Mouse (Mus musculus) CH12.LX (cell line): Measurements from ENCODE around the gene Cnp. TPM values are rescaled to one million over a fixed set of nuclear protein-coding genes. Genes with fewer than 3 reads are reported as not detected.

Experiments used
- DNase-seq: peaks from one replicate; pipeline ENCODE4 v3.0.0-alpha.2; 2013; ENCODE audit errors: extremely low read depth
- H3K27ac ChIP-seq: 2 replicates; pipeline ENCODE4 v1.5.1; 2012; ENCODE audit warnings: low read depth, mild to moderate bottlenecking, control low read depth, moderate library complexity; ENCODE audit not compliant: insufficient read depth
- H3K27me3 ChIP-seq: replicated peaks from 2 replicates; pipeline ENCODE3; 2012; ENCODE audit warnings: inconsistent platforms
- H3K36me3 ChIP-seq, 2 experiments: replicated peaks in 1 of 2; 2 replicates each; pipeline versions ENCODE3 to v1.6.1; 2012; ENCODE audit warnings: inconsistent platforms in 1 of 2, low read length in 1 of 2, mild to moderate bottlenecking in 1 of 2, mixed read lengths in 1 of 2, moderate library complexity in 1 of 2; ENCODE audit not compliant: control insufficient read depth in 1 of 2, insufficient read depth in 1 of 2
- H3K4me1 ChIP-seq, 2 experiments: 2 replicates each; pipeline ENCODE4 v1.6.1; 2012; ENCODE audit warnings: inconsistent platforms in 1 of 2, moderate library complexity in 1 of 2; ENCODE audit not compliant: insufficient read depth in 2 of 2, control insufficient read depth in 1 of 2
- H3K4me2 ChIP-seq: 2 replicates; pipeline ENCODE4 v1.6.1; 2012; ENCODE audit warnings: low read depth, mild to moderate bottlenecking, control low read depth; ENCODE audit not compliant: poor library complexity, insufficient read depth, severe bottlenecking
- H3K4me3 ChIP-seq, 3 experiments: fragments of 150-350 bp in 1 of 3; sonication (generic) in 1 of 3; replicated peaks in 1 of 3; 2 replicates each; pipeline versions ENCODE3 to v1.5.1; 2011 to 2012; ENCODE audit warnings: low read depth in 2 of 3, low read length in 2 of 3, mild to moderate bottlenecking in 2 of 3, moderate library complexity in 2 of 3, control low read depth in 1 of 3, improper control_type of control experiment in 1 of 3, inconsistent platforms in 1 of 3, mixed read lengths in 1 of 3; ENCODE audit not compliant: poor library complexity in 1 of 3
- H3K79me2 ChIP-seq: replicated peaks from 2 replicates; pipeline ENCODE4 v1.6.1; 2012; ENCODE audit warnings: mild to moderate bottlenecking, moderate library complexity; ENCODE audit not compliant: control insufficient read depth, poor library complexity, insufficient read depth, severe bottlenecking; ENCODE audit errors: extremely low read depth
- H3K9ac ChIP-seq: 2 replicates; pipeline ENCODE4 v1.6.1; 2012; ENCODE audit warnings: low read depth, mild to moderate bottlenecking, control low read depth, moderate library complexity; ENCODE audit not compliant: insufficient read depth
- H3K9me3 ChIP-seq: replicated peaks from 2 replicates; pipeline ENCODE3; 2012; ENCODE audit warnings: low read length, inconsistent platforms, mixed read lengths
- BHLHE40 ChIP-seq: IDR thresholded peaks from 2 replicates; pipeline ENCODE4 v1.6.1; 2011; ENCODE audit warnings: mild to moderate bottlenecking, low read depth, low read length, improper control_type of control experiment
- CHD1 ChIP-seq: IDR thresholded peaks from 2 replicates; pipeline ENCODE4 v1.6.1; 2012; ENCODE audit warnings: low read depth, low read length, improper control_type of control experiment, inconsistent platforms
- CHD2 ChIP-seq: IDR thresholded peaks from 2 replicates; pipeline ENCODE4 v1.6.1; 2011; ENCODE audit warnings: low read length, improper control_type of control experiment
- CTCF ChIP-seq, 2 experiments: IDR thresholded peaks in 1 of 2; conservative IDR thresholded peaks in 1 of 2; 2 replicates each; pipeline ENCODE4 v1.5.1; 2011 to 2012; ENCODE audit warnings: low read depth in 2 of 2, low read length in 2 of 2, improper control_type of control experiment in 1 of 2, inconsistent platforms in 1 of 2, mild to moderate bottlenecking in 1 of 2, moderate library complexity in 1 of 2
- E2F4 ChIP-seq: IDR thresholded peaks from 2 replicates; pipeline ENCODE4 v1.6.1; 2011; ENCODE audit warnings: low read depth, low read length, improper control_type of control experiment; ENCODE audit not compliant: insufficient replicate concordance
- ELF1 ChIP-seq: IDR thresholded peaks from 2 replicates; pipeline ENCODE4 v1.6.1; 2014; ENCODE audit warnings: low read depth, mild to moderate bottlenecking, inconsistent platforms, low read length, improper control_type of control experiment
- EP300 ChIP-seq: IDR thresholded peaks from 2 replicates; pipeline ENCODE4 v1.6.1; 2011; ENCODE audit warnings: low read length, improper control_type of control experiment
- ETS1 ChIP-seq: conservative IDR thresholded peaks from 2 replicates; pipeline ENCODE4 v1.6.1; 2012; ENCODE audit warnings: low read depth, mild to moderate bottlenecking, inconsistent platforms, low read length, improper control_type of control experiment, moderate library complexity
- GABPA ChIP-seq: IDR thresholded peaks from 2 replicates; pipeline ENCODE4 v1.6.1; 2012; ENCODE audit warnings: low read depth, low read length, improper control_type of control experiment, inconsistent platforms; ENCODE audit not compliant: insufficient replicate concordance
- HCFC1 ChIP-seq: IDR thresholded peaks from 2 replicates; pipeline ENCODE4 v1.6.1; 2012; ENCODE audit warnings: low read depth, mild to moderate bottlenecking, inconsistent platforms, low read length, improper control_type of control experiment
- IRF4 ChIP-seq: IDR thresholded peaks from 2 replicates; pipeline ENCODE4 v1.6.1; 2014; ENCODE audit warnings: low read depth, mild to moderate bottlenecking, inconsistent platforms, low read length, improper control_type of control experiment
- JUN ChIP-seq: IDR thresholded peaks from 2 replicates; pipeline ENCODE4 v1.6.1; 2011; ENCODE audit warnings: low read depth, mild to moderate bottlenecking, low read length, improper control_type of control experiment, moderate library complexity; ENCODE audit not compliant: insufficient read depth
- JUND ChIP-seq: conservative IDR thresholded peaks from 2 replicates; pipeline ENCODE4 v1.6.1; 2011; ENCODE audit warnings: low read depth, low read length, improper control_type of control experiment
- KAT2A ChIP-seq: IDR thresholded peaks from 2 replicates; pipeline ENCODE4 v1.6.1; 2012; ENCODE audit warnings: low read length, improper control_type of control experiment, inconsistent platforms; ENCODE audit not compliant: insufficient replicate concordance
- MAFK ChIP-seq: IDR thresholded peaks from 2 replicates; pipeline ENCODE4 v1.6.1; 2011; ENCODE audit warnings: low read length, improper control_type of control experiment; ENCODE audit not compliant: insufficient replicate concordance
- MAX ChIP-seq: IDR thresholded peaks from 2 replicates; pipeline ENCODE4 v1.6.1; 2011; ENCODE audit warnings: low read length, improper control_type of control experiment
- MAZ ChIP-seq: IDR thresholded peaks from 2 replicates; pipeline ENCODE4 v1.6.1; 2012; ENCODE audit warnings: low read depth, mild to moderate bottlenecking, inconsistent platforms, low read length, improper control_type of control experiment, moderate library complexity
- MEF2A ChIP-seq: IDR thresholded peaks from 2 replicates; pipeline ENCODE4 v1.6.1; 2014; ENCODE audit warnings: low read depth, mild to moderate bottlenecking, inconsistent platforms, low read length, improper control_type of control experiment, borderline replicate concordance
- MXI1 ChIP-seq: IDR thresholded peaks from 2 replicates; pipeline ENCODE4 v1.6.1; 2011; ENCODE audit warnings: mild to moderate bottlenecking, low read depth, low read length, improper control_type of control experiment
- MYC ChIP-seq: IDR thresholded peaks from 2 replicates; pipeline ENCODE4 v1.6.1; 2011; ENCODE audit warnings: low read depth, mild to moderate bottlenecking, improper control_type of control experiment, low read length
- NELFE ChIP-seq: IDR thresholded peaks from 2 replicates; pipeline ENCODE4 v1.6.1; 2011; ENCODE audit warnings: low read depth, low read length, improper control_type of control experiment
- NRF1 ChIP-seq: IDR thresholded peaks from 2 replicates; pipeline ENCODE4 v1.6.1; 2014; ENCODE audit warnings: low read depth, mild to moderate bottlenecking, inconsistent platforms, low read length, improper control_type of control experiment, moderate library complexity
- PAX5 ChIP-seq: IDR thresholded peaks from 2 replicates; pipeline ENCODE4 v1.6.1; 2012; ENCODE audit warnings: low read length, inconsistent platforms, mixed read lengths
- POLR2A ChIP-seq: IDR thresholded peaks from 2 replicates; pipeline ENCODE4 v1.6.1; 2011; ENCODE audit warnings: low read depth, mild to moderate bottlenecking, improper control_type of control experiment, low read length
- POLR2AphosphoS2 ChIP-seq: IDR thresholded peaks from 2 replicates; pipeline ENCODE4 v1.6.1; 2011; ENCODE audit warnings: low read depth, low read length, improper control_type of control experiment
- RAD21 ChIP-seq: IDR thresholded peaks from 2 replicates; pipeline ENCODE4 v1.6.1; 2011; ENCODE audit warnings: low read depth, mild to moderate bottlenecking, low read length, improper control_type of control experiment, moderate library complexity
- RCOR1 ChIP-seq: conservative IDR thresholded peaks from 2 replicates; pipeline ENCODE4 v1.6.1; 2012; ENCODE audit warnings: low read depth, mild to moderate bottlenecking, inconsistent platforms, low read length, improper control_type of control experiment
- SIN3A ChIP-seq: IDR thresholded peaks from 2 replicates; pipeline ENCODE4 v1.6.1; 2012; ENCODE audit warnings: low read length, improper control_type of control experiment, inconsistent platforms
- SMC3 ChIP-seq: IDR thresholded peaks from 2 replicates; pipeline ENCODE4 v1.6.1; 2011; ENCODE audit warnings: low read depth, low read length, improper control_type of control experiment
- TBP ChIP-seq: conservative IDR thresholded peaks from 2 replicates; pipeline ENCODE4 v1.6.1; 2011; ENCODE audit warnings: low read depth, low read length, improper control_type of control experiment
- UBTF ChIP-seq: IDR thresholded peaks from 2 replicates; pipeline ENCODE4 v1.6.1; 2012; ENCODE audit warnings: low read depth, mild to moderate bottlenecking, inconsistent platforms, low read length, improper control_type of control experiment, moderate library complexity
- USF1 ChIP-seq: IDR thresholded peaks from 2 replicates; pipeline ENCODE4 v1.6.1; 2014; ENCODE audit warnings: low read depth, mild to moderate bottlenecking, inconsistent platforms, low read length, improper control_type of control experiment
- USF2 ChIP-seq: conservative IDR thresholded peaks from 2 replicates; pipeline ENCODE4 v1.6.1; 2011; ENCODE audit warnings: low read depth, low read length, improper control_type of control experiment
- ZC3H11A ChIP-seq: IDR thresholded peaks from 2 replicates; pipeline ENCODE4 v1.6.1; 2012; ENCODE audit warnings: low read depth, mild to moderate bottlenecking, inconsistent platforms, low read length, improper control_type of control experiment
- ZKSCAN1 ChIP-seq: IDR thresholded peaks from 2 replicates; pipeline ENCODE4 v1.6.1; 2012; ENCODE audit warnings: low read depth, inconsistent platforms, low read length, improper control_type of control experiment, borderline replicate concordance
- ZMIZ1 ChIP-seq: IDR thresholded peaks from 2 replicates; pipeline ENCODE4 v1.6.1; 2012; ENCODE audit warnings: low read depth, mild to moderate bottlenecking, inconsistent platforms, low read length, improper control_type of control experiment
- ZNF384 ChIP-seq: IDR thresholded peaks from 2 replicates; pipeline ENCODE4 v1.6.1; 2012; ENCODE audit warnings: low read depth, low read length, improper control_type of control experiment, inconsistent platforms
- dilution Hi-C: fragments of 300-500 bp; cut with MboI; formaldehyde crosslinking; loops from 2 replicates; pipeline ENCODE4 v1.14.3; 2020; ENCODE audit warnings: low sequenced_read_pairs; ENCODE audit not compliant: extremely low pct_unique_long_range_greater_than_20kb, extremely low pct_ligation_motif_present
- in situ Hi-C: fragments of 300-500 bp; cut with MboI; formaldehyde crosslinking; loops from 3 replicates; pipeline ENCODE4 v1.14.3; 2019; ENCODE audit warnings: low sequenced_read_pairs, low pct_ligation_motif_present, low pct_unique_long_range_greater_than_20kb, mixed read lengths
- polyA plus RNA-seq: library from polyadenylated mRNA; unstranded; fragments of >175 nt; gene quantifications from 2 replicates; pipeline ENCODE4 v1.2.1, GENCODE M21; 2012; ENCODE audit warnings: low read depth; ENCODE audit not compliant: insufficient read length
- total RNA-seq, 2 experiments: library from RNA; depleted of rRNA; stranded (reverse); fragments of 300-350 nt in 1 of 2; fragments of >200 nt in 1 of 2; gene quantifications; 2 replicates each; pipeline ENCODE4 v1.2.3; 2012 to 2014

Cnp gene
- total RNA-seq (2012; rRNA removed) (80.2 and 91.6 TPM in 2 replicates), total RNA-seq (2014; rRNA removed) (75.9 and 87.8 TPM in 2 replicates), polyA plus RNA-seq (77.7 and 81.2 TPM in 2 replicates)

- dilution Hi-C loops: no loop called here
- TF ChIP-seq EP300: peak; percentile 66
- TF ChIP-seq MYC: peak; percentile 52; the same call in 1 of the 2 replicates
- peak; percentile 13; the same call in 1 of the 2 replicates for TF ChIP-seq MXI1
- TF ChIP-seq POLR2A: peak; percentile 93
- peak; percentile 82; the same call in 1 of the 2 replicates for TF ChIP-seq TBP
- peak; percentile 98 for TF ChIP-seq NRF1
- no peak; the same call in 1 of the 2 replicates for TF ChIP-seq RCOR1
- peak; percentile 81 for TF ChIP-seq ELF1
- no peak; the same call in none of the 2 replicates for TF ChIP-seq RAD21
- no peak for TF ChIP-seq PAX5
- TF ChIP-seq ZC3H11A: no peak
- TF ChIP-seq JUN: 0 out of 2 replicates have a peak, but pooled peaks have one; percentile 6
- peak; percentile 89 for TF ChIP-seq NELFE
- TF ChIP-seq CHD2: no peak
- peak; percentile 85 for TF ChIP-seq IRF4
- TF ChIP-seq E2F4: no peak
- no peak for TF ChIP-seq GABPA
- no peak for TF ChIP-seq JUND
- TF ChIP-seq USF2: no peak
- TF ChIP-seq MAX: peak; percentile 70
- TF ChIP-seq USF1: no peak
- peak; percentile 61 for TF ChIP-seq BHLHE40
- TF ChIP-seq UBTF: peak; percentile 43; the same call in 1 of the 2 replicates
- no peak; the same call in none of the 2 replicates for TF ChIP-seq ZNF384
- TF ChIP-seq ZMIZ1: peak; percentile 93; the same call in 1 of the 2 replicates
- peak; percentile 81; the same call in 1 of the 2 replicates for TF ChIP-seq POLR2AphosphoS2
- TF ChIP-seq MAZ: peak; percentile 91
- no peak; the same call in none of the 2 replicates for TF ChIP-seq SMC3
- peak; percentile 22; the same call in 1 of the 2 replicates for TF ChIP-seq ETS1
- peak; percentile 77; the same call in 1 of the 2 replicates for TF ChIP-seq CHD1
- TF ChIP-seq CTCF (conservative IDR thresholded peaks at IDR 0.05 in 1 of 2, IDR thresholded peaks at IDR 0.05 in 1 of 2; ENCODE audit: low read depth in 2 of 2, low read length in 2 of 2): peak in 1 of 2 experiments; percentile 35; a peak in 2 of 4 replicates
- no peak for TF ChIP-seq ZKSCAN1
- TF ChIP-seq MAFK: peak; percentile 68
- TF ChIP-seq HCFC1: peak; percentile 44
- 0 out of 2 replicates have a peak, but pooled peaks have one; percentile 16 for TF ChIP-seq KAT2A
- TF ChIP-seq SIN3A: peak; percentile 88
- TF ChIP-seq MEF2A: peak; percentile 58; the same call in 1 of the 2 replicates
Observed at GRCm38 (mm10) chr11:100574708-100575483, at the start of gene Cnp. Gene Cnp, plus strand, starts transcription at chr11:100574904.

More at GRCm38 (mm10) chr11:100574708-100575483, at the start of gene Cnp:
- Histone ChIP-seq H3K79me2 (peaks cover 34% of the 10 kb centered on the region), H3K27ac (peak within 1 kb of the TSS; percentile 70), H3K4me2 (peak within 1 kb of the TSS; percentile 71), H3K9ac (peak within 1 kb of the TSS; percentile 51), H3K27me3 (no peaks in the 10 kb centered on the region), H3K4me3 (peak within 1 kb of the TSS; percentile 64 to 77 (median 66)), H3K9me3 (no peaks in the 10 kb centered on the region), H3K36me3 (peaks cover 28 to 42% of the 10 kb centered on the region in 2 experiments), H3K4me1 (peaks cover 44 to 72% of the 10 kb centered on the region in 2 experiments)
- in situ Hi-C loops: loop anchor here (5.0 kb wide), 2 partner anchors 47 to 122 kb away; partner anchors contain the start of gene Dnajc7
- DNase-seq: peak; percentile 87
